Mouse (Mus musculus) C2C12 (cell line): ENCODE data around the gene Ngf. TPM values are rescaled to one million over a fixed set of nuclear protein-coding genes. Genes with fewer than 3 reads are reported as not detected.

Source experiments
- H3K27me3 ChIP-seq: one replicate; pipeline ENCODE4 v1.6.1; 2011; ENCODE audit not compliant: control insufficient read depth, insufficient read depth, insufficient read length
- H3K36me3 ChIP-seq: one replicate; pipeline ENCODE4 v1.6.1; 2011; ENCODE audit not compliant: control insufficient read depth, insufficient read depth
- H3K4me3 ChIP-seq: one replicate; pipeline ENCODE4 v1.5.1; 2011; ENCODE audit warnings: mild to moderate bottlenecking, control low read depth; ENCODE audit not compliant: poor library complexity, insufficient read depth, severe bottlenecking
- H3K79me2 ChIP-seq: one replicate; pipeline ENCODE4 v1.6.1; 2011; ENCODE audit not compliant: control insufficient read depth, insufficient read depth
- H3K79me3 ChIP-seq: one replicate; pipeline ENCODE4 v1.6.1; 2011; ENCODE audit warnings: low read depth, control low read depth
- H3ac ChIP-seq: one replicate; pipeline ENCODE3; 2011; ENCODE audit warnings: low read depth; ENCODE audit not compliant: control insufficient read depth, insufficient read length
- CEBPB ChIP-seq: IDR thresholded peaks from one replicate; pipeline ENCODE4 v1.6.1; 2011; ENCODE audit warnings: low read depth, mild to moderate bottlenecking, control low read depth, moderate library complexity
- CTCF ChIP-seq: IDR thresholded peaks from one replicate; pipeline ENCODE4 v1.5.1; 2011; ENCODE audit not compliant: control insufficient read depth, insufficient read depth, insufficient read length
- FOSL1 ChIP-seq: IDR thresholded peaks from one replicate; pipeline ENCODE4 v1.8.0; 2011; ENCODE audit warnings: mild to moderate bottlenecking, low read length; ENCODE audit not compliant: poor library complexity, insufficient read depth, severe bottlenecking
- MAX ChIP-seq: IDR thresholded peaks from one replicate; pipeline ENCODE4 v1.6.1; 2011; ENCODE audit warnings: mild to moderate bottlenecking, control low read depth
- MYOD1 ChIP-seq: IDR thresholded peaks from one replicate; pipeline ENCODE4 v1.6.1; 2011; ENCODE audit warnings: low read depth; ENCODE audit not compliant: control insufficient read depth, insufficient read length
- MYOG ChIP-seq: IDR thresholded peaks from one replicate; pipeline ENCODE4 v1.6.1; 2011; ENCODE audit not compliant: control insufficient read depth, insufficient read length; ENCODE audit errors: extremely low read depth
- USF1 ChIP-seq: IDR thresholded peaks from one replicate; pipeline ENCODE4 v1.6.1; 2011; ENCODE audit warnings: low read depth, mild to moderate bottlenecking, control low read depth, moderate library complexity
- polyA plus RNA-seq: library from polyadenylated mRNA; unstranded; fragments of >200 nt; fragmentation: generic; extraction: Trizol; gene quantifications from one replicate; pipeline ENCODE4 v1.2.1, GENCODE M21; 2012; ENCODE audit warnings: missing spikeins

Gene Ngf
- polyA plus RNA-seq, 1 experiment, result 115 TPM

GRCm38 (mm10) chr3:102526481-102526880, 56.8 kb downstream of the Ngf start:
- TF ChIP-seq MYOD1 (no peak), CTCF (no peak), FOSL1 (no peak), MAX (no peak), USF1 (no peak), CEBPB (no peak), MYOG (no peak)
- Histone ChIP-seq H3K36me3 (peaks cover 8% of the 10 kb centered on the region), H3ac (no peak overlapping the region), H3K79me2 (no peaks in the 10 kb centered on the region), H3K4me3 (no peak overlapping the region), H3K79me3 (no peaks in the 10 kb centered on the region), H3K27me3 (no peaks in the 10 kb centered on the region)

- Histone ChIP-seq H3K79me3 (no peaks in the 10 kb centered on the region), H3K79me2 (no peaks in the 10 kb centered on the region), H3ac (no peak overlapping the region), H3K36me3 (no peaks in the 10 kb centered on the region), H3K27me3 (no peaks in the 10 kb centered on the region), H3K4me3 (no peak overlapping the region)
- TF ChIP-seq MAX (no peak), CTCF (no peak), USF1 (no peak), CEBPB (no peak), MYOG (no peak), FOSL1 (no peak), MYOD1 (no peak)
These were observed 65.0 kb downstream of the Ngf start for GRCm38 (mm10) chr3:102534744-102535143.

- Histone ChIP-seq H3K79me2 (no peaks in the 10 kb centered on the region), H3ac (no peak overlapping the region), H3K36me3 (no peaks in the 10 kb centered on the region), H3K79me3 (no peaks in the 10 kb centered on the region), H3K27me3 (no peaks in the 10 kb centered on the region), H3K4me3 (no peak overlapping the region)
- TF ChIP-seq FOSL1 (no peak), MYOD1 (no peak), CTCF (no peak), MAX (no peak), MYOG (no peak), USF1 (no peak)
These were observed 73.9 kb downstream of the Ngf start for GRCm38 (mm10) chr3:102543646-102544045.

GRCm38 (mm10) chr3:102547536-102547935, 77.8 kb downstream of the Ngf start:
- Histone ChIP-seq H3K27me3 (no peaks in the 10 kb centered on the region), H3K4me3 (no peak overlapping the region), H3K36me3 (no peaks in the 10 kb centered on the region), H3ac (no peak overlapping the region), H3K79me3 (no peaks in the 10 kb centered on the region), H3K79me2 (no peaks in the 10 kb centered on the region)
- TF ChIP-seq MYOG (no peak), MAX (no peak), USF1 (no peak), CEBPB (no peak), CTCF (no peak), FOSL1 (no peak), MYOD1 (no peak)

- H3K36me3 ChIP-seq, result no peaks in the 10 kb centered on the region
- no peak overlapping the region for H3K4me3 ChIP-seq
- TF ChIP-seq FOSL1 (no peak), CTCF (no peak), USF1 (no peak), MYOD1 (no peak), MAX (no peak), CEBPB (no peak), MYOG (no peak)
- no peaks in the 10 kb centered on the region for H3K79me3 ChIP-seq
- H3K27me3 ChIP-seq, result no peaks in the 10 kb centered on the region
- no peaks in the 10 kb centered on the region for H3K79me2 ChIP-seq
- H3ac ChIP-seq, result no peak overlapping the region
These were observed 84.4 kb downstream of the Ngf start for GRCm38 (mm10) chr3:102553935-102554670.
